Mouse (Mus musculus) R1 (cell line): ENCODE data around the gene Stk40.
A peak's percentile ranks its signal among the peaks of the same experiment; 100 is the strongest.

ENCODE experiments used
- DNase-seq: peaks from one replicate; pipeline ENCODE4 v3.0.0-alpha.2; 2018; ENCODE audit warnings: low read depth, low spot score

Gene Stk40

DNA sequence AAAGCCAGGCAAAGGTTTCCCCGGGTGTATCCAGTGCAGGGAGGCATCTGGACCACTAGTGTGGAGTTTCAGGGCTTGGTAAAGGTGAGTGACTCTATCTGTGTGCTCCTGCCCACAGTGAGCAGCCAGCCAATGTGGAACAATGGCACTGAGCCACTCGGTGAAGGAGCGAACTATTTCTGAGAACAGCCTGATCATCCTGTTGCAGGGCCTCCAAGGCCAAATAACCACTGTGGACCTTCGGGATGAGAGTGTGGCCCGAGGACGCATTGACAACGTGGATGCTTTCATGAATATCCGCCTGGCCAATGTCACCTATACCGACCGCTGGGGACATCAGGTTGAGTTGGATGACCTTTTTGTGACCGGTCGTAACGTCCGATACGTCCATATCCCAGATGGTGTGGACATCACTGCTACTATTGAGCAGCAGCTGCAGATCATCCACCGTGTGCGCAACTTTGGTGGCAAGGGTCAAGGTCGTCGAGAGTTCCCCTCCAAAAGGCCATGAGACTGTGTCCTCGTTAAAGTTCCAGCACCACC is 6.0 kb upstream of the Stk40 start:
- no peak for DNase-seq

GRCm38 (mm10) chr4:126099365-126099764 is 4.4 kb upstream of the Stk40 start:
- no peak for DNase-seq

DNA sequence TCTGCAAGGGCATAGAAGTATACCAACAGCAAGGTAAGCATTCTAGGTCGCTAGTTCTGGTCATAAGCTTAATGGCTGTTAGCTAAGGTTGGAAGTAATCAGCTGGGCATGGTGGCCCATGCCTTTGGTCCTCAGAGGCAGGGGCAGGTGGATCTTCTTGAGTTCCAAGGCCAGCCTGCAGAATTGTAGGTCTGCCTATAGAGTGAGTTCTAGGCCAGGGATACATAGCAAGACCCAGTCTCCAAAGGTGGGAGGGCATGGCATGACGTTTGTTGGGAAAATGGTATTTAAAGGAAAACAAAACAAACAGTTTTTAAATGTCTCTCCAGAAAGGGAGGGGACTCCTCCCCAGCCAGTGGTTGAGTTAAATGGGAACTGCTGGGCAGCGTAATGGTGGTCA is 3.0 kb upstream of the Stk40 start:
- DNase-seq = no peak

- peak; percentile 82 for DNase-seq
Measured at GRCm38 (mm10) chr4:126102061-126102841, 1.5 kb upstream of the Stk40 start.

DNA sequence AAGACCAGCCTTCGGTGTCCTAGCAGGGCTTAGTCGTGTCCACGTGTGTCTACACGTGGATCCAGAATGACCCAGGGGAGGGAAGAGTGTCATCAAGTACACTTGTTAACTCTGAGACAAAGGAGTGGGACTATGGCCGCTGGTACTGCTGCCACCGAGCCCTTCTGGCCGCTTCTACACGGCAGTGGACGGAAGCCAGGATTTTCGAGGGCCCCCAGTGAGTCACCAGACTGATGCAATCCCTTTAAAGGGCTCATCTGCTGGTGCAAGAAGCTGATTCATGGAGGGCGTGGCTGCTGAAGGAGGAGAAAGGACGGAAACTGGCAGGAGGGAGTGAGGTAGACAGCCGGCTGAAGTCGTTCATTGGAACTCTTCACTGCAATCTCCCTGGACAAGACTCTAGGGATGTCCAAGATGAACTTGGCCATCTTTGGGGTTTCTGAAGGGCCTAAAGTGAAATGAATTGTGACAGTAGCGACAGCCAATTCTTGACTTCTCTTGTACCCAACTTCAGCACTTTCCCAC is 638 bp upstream of the Stk40 start:
- peak; percentile 89 for DNase-seq

GRCm38 (mm10) chr4:126104261-126105075 is 711 bp downstream of the Stk40 start:
- DNase-seq = peak; percentile 28

DNA sequence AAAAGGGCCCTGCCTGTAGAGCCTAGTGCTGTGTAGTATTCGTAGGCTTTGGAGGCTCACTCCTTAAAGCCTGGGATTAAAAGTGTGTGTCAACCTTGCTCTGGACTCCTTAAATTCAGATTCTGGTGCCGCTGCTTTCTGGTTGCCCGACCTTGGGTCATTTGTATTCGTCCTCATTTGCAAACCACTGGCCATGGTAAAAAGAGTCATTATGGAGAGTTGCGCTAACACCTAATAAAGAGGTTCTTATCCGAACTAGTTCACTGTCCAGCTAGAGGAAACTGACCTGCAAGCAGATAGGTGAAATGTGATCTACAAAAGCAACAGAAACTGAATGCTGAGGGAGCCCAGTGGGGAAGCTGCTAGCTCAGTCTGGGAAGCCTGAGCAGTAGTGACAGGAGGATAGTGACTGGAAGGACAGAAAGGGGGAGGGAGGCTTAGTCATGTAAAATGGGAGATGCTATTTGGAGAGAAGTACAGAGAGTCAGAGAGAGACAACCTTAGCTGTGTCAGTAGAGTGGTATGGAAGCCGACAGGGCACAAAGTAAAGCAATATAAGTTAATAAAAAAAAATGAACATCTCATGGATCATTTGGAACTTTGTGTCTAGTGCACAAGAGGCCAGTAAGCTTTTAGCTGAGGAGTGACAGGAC is 1.5 kb downstream of the Stk40 start:
- DNase-seq = no peak

GRCm38 (mm10) chr4:126108061-126108740 is 4.4 kb downstream of the Stk40 start:
- no peak for DNase-seq

DNA sequence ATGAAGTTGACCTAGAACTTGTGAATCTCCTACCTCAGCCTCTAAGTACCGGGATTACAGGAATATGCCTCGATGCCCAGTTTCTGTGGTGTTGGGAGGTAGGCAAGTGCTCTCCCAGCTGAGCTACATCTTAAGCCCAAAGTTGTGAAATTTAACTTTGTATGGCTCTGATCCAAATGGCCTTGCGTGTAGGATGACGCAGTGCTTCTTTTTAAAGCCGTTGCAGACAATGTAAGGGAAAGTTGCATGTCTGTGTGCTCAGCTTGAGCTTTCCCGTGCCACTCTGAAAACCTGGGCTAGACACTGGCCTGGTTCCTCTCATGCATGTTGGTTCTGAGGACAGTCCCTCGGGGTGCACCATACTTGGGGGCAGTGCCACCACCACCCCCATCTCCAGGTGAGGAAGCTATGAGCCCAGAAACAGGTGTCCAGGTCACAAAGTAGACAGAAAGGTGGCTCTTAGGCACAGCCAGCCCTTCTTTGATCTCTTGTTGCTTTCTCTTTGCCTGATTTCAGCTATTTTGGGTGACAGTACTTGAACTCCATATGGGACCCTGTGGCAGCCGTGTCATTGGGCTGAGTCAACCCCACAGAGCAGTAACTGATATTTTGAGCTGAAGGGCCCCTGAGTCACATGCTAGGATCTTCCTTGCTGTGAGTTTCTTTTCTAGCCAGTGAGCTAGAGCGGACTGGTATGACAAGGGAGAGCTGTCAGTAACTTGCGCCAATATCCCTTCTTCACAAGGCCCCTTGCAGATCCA is 6.0 kb downstream of the Stk40 start:
- no peak for DNase-seq

DNA sequence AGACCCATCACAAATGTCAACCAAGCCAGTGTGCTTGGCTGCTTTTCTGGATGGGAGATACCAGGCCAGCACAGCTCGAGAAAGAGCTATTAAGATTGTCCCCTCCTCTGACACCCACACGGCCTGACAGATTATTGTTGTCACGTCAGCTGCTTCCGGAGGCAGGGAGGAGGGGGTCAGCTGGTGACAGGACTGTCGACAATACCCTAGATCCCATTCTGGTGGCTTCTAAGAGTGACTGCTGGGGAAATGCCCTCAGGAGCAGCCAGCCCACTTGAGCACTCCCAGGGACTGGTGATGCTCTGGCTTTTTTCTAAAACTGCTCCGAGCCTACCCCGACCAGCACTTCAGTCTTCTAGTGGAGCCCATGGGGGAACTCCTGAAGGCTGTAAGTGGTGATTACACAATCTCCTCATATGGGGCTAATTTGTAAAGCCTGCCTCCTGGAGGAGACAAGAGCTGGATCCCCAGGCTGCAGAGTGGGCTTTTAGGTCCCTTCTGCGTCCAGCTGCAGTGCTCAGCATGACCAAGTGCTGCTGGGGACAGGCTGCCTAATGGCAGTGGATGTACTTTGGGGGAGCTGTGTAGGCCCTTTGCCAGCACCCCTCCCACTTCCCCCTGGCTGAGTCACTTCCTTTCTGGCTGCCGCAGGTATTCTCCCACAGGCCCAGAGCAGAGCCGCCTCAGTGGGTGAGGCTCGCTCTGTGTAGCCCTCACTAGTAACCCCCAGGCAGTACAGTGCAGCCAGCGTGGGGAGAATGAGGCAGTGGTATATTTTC is 6.8 kb downstream of the Stk40 start:
- DNase-seq = peak; percentile 76

- peak; percentile 89 for DNase-seq
Measured at GRCm38 (mm10) chr4:126111153-126111549, 7.4 kb downstream of the Stk40 start.

DNA sequence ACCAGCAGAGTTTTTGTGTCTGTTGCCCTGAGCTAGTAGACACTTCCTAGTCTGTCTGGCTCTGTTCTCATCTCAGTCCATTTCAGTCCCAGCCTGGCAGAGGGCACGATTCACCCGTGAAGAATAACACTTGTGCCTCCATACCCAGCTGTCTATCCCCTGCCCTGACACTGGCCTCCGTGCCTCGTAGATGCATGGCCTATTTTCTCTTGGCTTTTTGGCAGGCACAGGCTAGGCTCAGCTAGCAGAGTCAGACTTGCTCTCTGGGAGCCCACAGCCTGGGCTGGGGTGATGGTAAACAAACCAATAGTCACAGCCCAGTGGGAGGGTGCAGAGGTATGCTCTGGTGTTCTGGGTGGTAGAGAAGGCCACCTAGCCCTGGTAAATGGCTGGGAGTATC is 9.5 kb downstream of the Stk40 start:
- no peak for DNase-seq

GRCm38 (mm10) chr4:126113943-126114342 is 10.2 kb downstream of the Stk40 start:
- DNase-seq = peak; percentile 65

- DNase-seq = no peak
Measured at GRCm38 (mm10) chr4:126115411-126115810, 11.7 kb downstream of the Stk40 start.

- DNase-seq = no peak
Measured at GRCm38 (mm10) chr4:126115871-126116521, 12.2 kb downstream of the Stk40 start.

- no peak for DNase-seq
Measured at GRCm38 (mm10) chr4:126117116-126117515, 13.4 kb downstream of the Stk40 start.

GRCm38 (mm10) chr4:126118651-126119050 is 14.9 kb downstream of the Stk40 start:
- DNase-seq = no peak

GRCm38 (mm10) chr4:126119051-126119450 is 15.3 kb downstream of the Stk40 start:
- no peak for DNase-seq

DNA sequence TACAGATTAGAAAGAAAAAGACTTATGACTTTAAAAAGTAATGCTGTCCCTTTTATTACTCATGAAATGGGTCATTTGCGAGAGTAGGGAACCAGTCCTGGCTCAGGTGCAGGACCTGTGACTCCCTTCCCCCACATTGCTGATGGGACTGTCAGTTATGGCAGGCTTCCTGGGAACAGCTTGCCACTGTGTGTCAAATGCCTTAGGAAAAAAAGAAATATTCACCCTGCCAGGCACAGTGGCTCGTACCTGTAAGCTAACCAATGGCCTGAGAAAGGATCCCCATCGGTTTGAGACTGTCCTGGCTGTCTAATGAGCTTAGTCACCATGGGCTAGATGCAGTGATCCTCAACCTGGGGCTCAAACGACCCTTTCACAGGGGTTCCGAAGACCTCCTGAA is 16.3 kb downstream of the Stk40 start:
- DNase-seq = no peak
